Mouse (Mus musculus) stomach, postnatal 0 days (tissue): ENCODE measurements at regions not wholly inside any gene's neighbourhood (a gene's known extent, or its start where the extent isn't known, plus 50 kb on each side); places are given as distances from the start of the nearest gene placed in this dataset.

ENCODE experiments used
- CTCF ChIP-seq: IDR thresholded peaks from 2 replicates; pipeline ENCODE4 v1.5.1; 2016; ENCODE audit warnings: antibody characterized with exemption, low read depth, mild to moderate bottlenecking, moderate library complexity
- EP300 ChIP-seq: optimal IDR thresholded peaks from 2 replicates; pipeline ENCODE3; 2016; ENCODE audit warnings: antibody characterized with exemption

DNA sequence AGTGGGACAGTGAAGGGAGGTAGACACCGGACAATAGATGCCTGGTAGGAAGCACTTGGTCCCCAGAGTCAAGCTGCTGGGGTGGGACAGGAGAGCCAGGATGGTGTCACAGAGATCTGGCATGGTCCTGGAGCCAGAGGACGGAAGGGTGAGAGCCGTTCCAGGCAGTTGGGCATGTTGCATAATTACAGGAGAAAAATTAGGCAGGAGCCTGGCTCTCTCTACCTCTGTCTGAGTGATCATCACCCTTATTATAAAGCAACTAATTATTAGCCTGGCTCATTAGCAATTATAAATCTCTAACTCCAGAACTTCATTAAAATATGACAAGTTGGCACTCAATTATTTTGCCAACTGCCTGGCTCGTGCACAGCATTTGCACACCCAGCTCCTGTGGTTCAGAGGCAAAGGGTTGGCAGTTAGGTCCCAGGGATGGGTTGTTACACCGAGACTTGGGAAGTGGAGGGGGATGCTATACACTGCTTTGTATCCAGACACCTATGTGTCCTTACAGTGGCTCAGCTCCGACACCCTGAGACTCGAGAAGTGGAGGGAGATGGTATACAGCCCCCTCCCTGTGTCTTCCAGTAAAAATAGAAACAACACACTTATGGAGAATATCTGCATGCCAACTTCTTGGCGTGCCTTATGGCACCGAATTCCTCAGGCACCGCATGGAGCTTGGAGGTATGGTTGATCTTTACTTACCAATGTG, 203.7 kb upstream of the Sdk2 start:
- TF ChIP-seq CTCF (no peak), EP300 (no peak)
